Mouse (Mus musculus) liver (tissue): ENCODE data around the gene Eif4g3.

Source experiments
- DNase-seq: peaks from one replicate; pipeline ENCODE4 v3.0.0-alpha.2; 2020; ENCODE audit warnings: mixed read lengths

Eif4g3 gene

GRCm38 (mm10) chr4:138108541-138108940, 115.7 kb downstream of the Eif4g3 start:
- no peak for DNase-seq

- DNase-seq, result no peak
Observed at GRCm38 (mm10) chr4:138109332-138109731, 116.5 kb downstream of the Eif4g3 start.

- no peak for DNase-seq
Observed at GRCm38 (mm10) chr4:138111858-138112257, 119.0 kb downstream of the Eif4g3 start.

GRCm38 (mm10) chr4:138119740-138120139, 126.9 kb downstream of the Eif4g3 start:
- DNase-seq, result no peak

- DNase-seq, result no peak
Observed at GRCm38 (mm10) chr4:138124046-138124445, 131.2 kb downstream of the Eif4g3 start.

- no peak for DNase-seq
Observed at GRCm38 (mm10) chr4:138127371-138127770, 134.5 kb downstream of the Eif4g3 start.

- no peak for DNase-seq
Observed at GRCm38 (mm10) chr4:138127781-138128180, 135.0 kb downstream of the Eif4g3 start.

- no peak for DNase-seq
Observed at GRCm38 (mm10) chr4:138130149-138130548, 137.3 kb downstream of the Eif4g3 start.

- DNase-seq, result no peak
Observed at GRCm38 (mm10) chr4:138131226-138131625, 138.4 kb downstream of the Eif4g3 start.

GRCm38 (mm10) chr4:138131716-138132115, 138.9 kb downstream of the Eif4g3 start:
- DNase-seq, result no peak

GRCm38 (mm10) chr4:138133360-138133759, 140.5 kb downstream of the Eif4g3 start:
- no peak for DNase-seq

- DNase-seq, result no peak
Observed at GRCm38 (mm10) chr4:138137336-138137735, 144.5 kb downstream of the Eif4g3 start.

GRCm38 (mm10) chr4:138137804-138138203, 145.0 kb downstream of the Eif4g3 start:
- DNase-seq, result no peak

GRCm38 (mm10) chr4:138138219-138138618, 145.4 kb downstream of the Eif4g3 start:
- no peak for DNase-seq

- no peak for DNase-seq
Observed at GRCm38 (mm10) chr4:138141358-138141757, 148.5 kb downstream of the Eif4g3 start.

- no peak for DNase-seq
Observed at GRCm38 (mm10) chr4:138147176-138147575, 154.4 kb downstream of the Eif4g3 start.

- no peak for DNase-seq
Observed at GRCm38 (mm10) chr4:138149977-138150376, 157.2 kb downstream of the Eif4g3 start.

- no peak for DNase-seq
Observed at GRCm38 (mm10) chr4:138151226-138151625, 158.4 kb downstream of the Eif4g3 start.

- DNase-seq, result peak; percentile 40
Observed at GRCm38 (mm10) chr4:138153980-138154379, 161.2 kb downstream of the Eif4g3 start.

- DNase-seq, result no peak
Observed at GRCm38 (mm10) chr4:138160918-138161317, 168.1 kb downstream of the Eif4g3 start.

GRCm38 (mm10) chr4:138161550-138161949, 168.7 kb downstream of the Eif4g3 start:
- DNase-seq, result no peak

GRCm38 (mm10) chr4:138163836-138164235, 171.0 kb downstream of the Eif4g3 start:
- no peak for DNase-seq

- no peak for DNase-seq
Observed at GRCm38 (mm10) chr4:138164860-138165259, 172.0 kb downstream of the Eif4g3 start.

- no peak for DNase-seq
Observed at GRCm38 (mm10) chr4:138166519-138166918, 173.7 kb downstream of the Eif4g3 start.

- DNase-seq, result peak; percentile 26
Observed at GRCm38 (mm10) chr4:138168162-138168561, 175.3 kb downstream of the Eif4g3 start.

GRCm38 (mm10) chr4:138169420-138169819, 176.6 kb downstream of the Eif4g3 start:
- DNase-seq, result no peak
